Comparison of ENCODE assay signal across 18 mouse cellular contexts in the genomic region with DNA sequence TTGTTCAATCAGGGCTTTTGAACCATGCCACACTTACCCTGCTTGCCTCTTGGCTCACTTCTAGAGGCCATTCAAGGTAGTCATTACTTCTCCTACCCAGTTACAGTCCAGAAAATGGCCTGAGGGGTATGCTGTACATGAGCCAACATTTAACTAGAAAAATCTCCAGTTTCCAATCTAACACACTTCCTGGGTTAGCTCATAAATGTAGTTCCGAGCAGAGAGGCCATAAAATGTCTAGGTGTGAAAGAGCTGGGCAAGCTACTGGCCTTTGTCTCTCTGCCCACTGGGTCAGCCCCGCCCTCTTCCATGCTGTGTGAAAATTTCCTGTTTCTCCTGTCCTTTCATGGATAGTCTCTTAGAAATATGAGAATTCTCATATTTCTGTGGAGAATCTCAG.
DNase-seq lines count a peak whose midpoint lies in the region; ATAC-seq lines count a peak whose summit lies in the region.
"Had no signal": no experiment of that assay in that cellular context is flagged by ENCODE, and none has a peak within 500 bp of the region (broad histone marks: within the 10 kb centered on the region; RNA-seq: fewer than 3 reads in every experiment).

No protein-coding gene starts in this region.

- no peak overlapping the region for H3K4me3 ChIP-seq in kidney, embryonic 15.5 days (replicated peaks)
- H3K4me3 ChIP-seq in forebrain, embryonic 11.5 days (ENCODE audit: low read depth, low read length): no peak overlapping the region
- H3K4me3 ChIP-seq: embryonic facial prominence, embryonic 10.5 days; gastrocnemius, adult 2 months; heart, adult 2 months; hindbrain, embryonic 10.5 days; limb, embryonic 15.5 days; midbrain, embryonic 15.5 days had no signal

- no peak overlapping the region for H3K4me2 ChIP-seq in kidney, embryonic 15.5 days
- H3K4me2 ChIP-seq in forebrain, embryonic 11.5 days (ENCODE audit: low read depth, low read length, severe bottlenecking): no peak overlapping the region
- H3K4me2 ChIP-seq: limb, embryonic 15.5 days; midbrain, embryonic 15.5 days had no signal

- ATAC-seq in kidney, embryonic 15.5 days (replicated peaks; ENCODE audit: low FRiP score): no peak
- no peak for ATAC-seq in forebrain, embryonic 11.5 days (replicated peaks; ENCODE audit: low FRiP score)
- ATAC-seq: forebrain, embryonic 16.5 days; midbrain, embryonic 15.5 days had no signal

- H3K36me3 ChIP-seq in kidney, embryonic 15.5 days: no peaks in the 10 kb centered on the region
- H3K36me3 ChIP-seq in forebrain, embryonic 11.5 days (ENCODE audit: control insufficient read depth, insufficient read depth, low read length): no peaks in the 10 kb centered on the region
- H3K36me3 ChIP-seq: embryonic facial prominence, embryonic 10.5 days; hindbrain, embryonic 10.5 days; limb, embryonic 15.5 days; midbrain, embryonic 15.5 days had no signal

- no peaks in the 10 kb centered on the region for H3K27me3 ChIP-seq in kidney, embryonic 15.5 days
- no peaks in the 10 kb centered on the region for H3K27me3 ChIP-seq in forebrain, embryonic 11.5 days (ENCODE audit: control insufficient read depth, insufficient read depth, low read length)
- H3K27me3 ChIP-seq: CH12.LX; limb, embryonic 15.5 days; midbrain, embryonic 15.5 days had no signal

- peak; percentile 25 to 28 for DNase-seq in cerebellum, adult 18-20 months
- no peak for DNase-seq in cerebellum, adult 9-11 months
- DNase-seq in kidney, adult 11 months: peak; percentile 5
- DNase-seq in Muller cell, postnatal 12 days (ENCODE audit: inconsistent ontology term): peak; percentile 27
- DNase-seq in gonadal fat pad, adult 2 months (ENCODE audit: low read depth): peak; percentile 54
- DNase-seq in forebrain, embryonic 11.5 days (ENCODE audit: low spot score): no peak
- DNase-seq in ovary, postnatal 36 days (ENCODE audit: low spot score): no peak
- DNase-seq: adrenal gland, postnatal 36 days; gastrocnemius, adult 2 months; heart, adult 2 months; lung, postnatal 10 days had no signal

- no peaks in the 10 kb centered on the region for H3K9me3 ChIP-seq in kidney, embryonic 15.5 days (replicated peaks)
- no peaks in the 10 kb centered on the region for H3K9me3 ChIP-seq in forebrain, embryonic 11.5 days (ENCODE audit: control insufficient read depth, low read length)
- H3K9me3 ChIP-seq: embryonic facial prominence, embryonic 10.5 days; hindbrain, embryonic 10.5 days; limb, embryonic 15.5 days; midbrain, embryonic 15.5 days had no signal

- no peaks in the 10 kb centered on the region for H3K4me1 ChIP-seq in kidney, embryonic 15.5 days
- peaks cover 2% of the 10 kb centered on the region; the same call in 1 of the 2 replicates for H3K4me1 ChIP-seq in forebrain, embryonic 11.5 days (replicated peaks; ENCODE audit: control insufficient read depth, insufficient read depth, low read length)
- H3K4me1 ChIP-seq: embryonic facial prominence, embryonic 10.5 days had no signal

- H3K9ac ChIP-seq in kidney, embryonic 15.5 days: no peak overlapping the region
- no peak overlapping the region for H3K9ac ChIP-seq in forebrain, embryonic 11.5 days (ENCODE audit: low read length)
- H3K9ac ChIP-seq: limb, embryonic 15.5 days; midbrain, embryonic 15.5 days had no signal

- no peak overlapping the region for H3K27ac ChIP-seq in kidney, embryonic 15.5 days
- H3K27ac ChIP-seq in forebrain, embryonic 11.5 days (ENCODE audit: low read depth, low read length): no peak overlapping the region
- H3K27ac ChIP-seq: embryonic facial prominence, embryonic 10.5 days; gastrocnemius, adult 2 months; heart, adult 2 months; hindbrain, embryonic 10.5 days; limb, embryonic 15.5 days; midbrain, embryonic 15.5 days had no signal

- WGBS in kidney, embryonic 15.5 days: 59% methylated on average over 2 of the region's 2 CpGs
- 78% methylated on average over 2 of the region's 2 CpGs for WGBS in forebrain, embryonic 11.5 days

Comparison
In these comparisons a context has a peak if more than half of its experiments do, and no peak if none do; other contexts are left out.
1. DNase-seq: peak in cerebellum, adult 18-20 months (2 of 2), kidney, adult 11 months (single experiment), Muller cell, postnatal 12 days (single experiment) and gonadal fat pad, adult 2 months (single experiment); none in cerebellum, adult 9-11 months (single experiment), forebrain, embryonic 11.5 days (single experiment) and ovary, postnatal 36 days (single experiment).